Comparison of ENCODE assay signal across 14 mouse cellular contexts in the genomic region with DNA sequence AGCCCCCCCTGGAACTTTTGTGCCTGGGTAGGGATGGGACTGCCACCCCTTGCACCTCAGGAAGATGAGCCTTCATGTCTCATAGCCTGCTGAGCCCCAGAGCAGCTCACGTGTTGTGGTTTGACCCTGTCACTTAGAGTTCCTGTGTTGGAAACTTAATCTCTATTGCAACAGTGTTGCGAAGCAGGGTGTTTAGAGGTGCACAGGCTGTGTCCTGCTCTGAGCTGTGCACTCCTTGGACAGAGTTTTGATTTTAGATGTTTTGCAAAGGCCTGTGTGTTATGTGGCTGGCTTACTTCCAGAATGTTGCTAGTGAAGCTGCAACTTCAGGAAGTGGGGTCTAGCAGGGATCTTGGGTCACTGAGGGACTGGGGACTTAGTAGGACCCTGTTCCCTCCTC. TPM values are rescaled to one million over a fixed set of nuclear protein-coding genes. Genes with fewer than 3 reads are reported as not detected.
A peak's percentile ranks its signal among the peaks of the same experiment; 100 is the strongest.
DNase-seq lines count a peak whose midpoint lies in the region; ATAC-seq lines count a peak whose summit lies in the region.
"Had no signal": no experiment of that assay in that cellular context is flagged by ENCODE, and none has a peak within 500 bp of the region (broad histone marks: within the 10 kb centered on the region; RNA-seq: fewer than 3 reads in every experiment).

No protein-coding gene starts in this region.

- no peak overlapping the region for H3K9ac ChIP-seq in lung, embryonic 15.5 days
- H3K9ac ChIP-seq: forebrain, embryonic 15.5 days; liver, embryonic 15.5 days; neural tube, embryonic 13.5 days had no signal

- peaks cover 13% of the 10 kb centered on the region for H3K4me1 ChIP-seq in lung, embryonic 15.5 days
- peaks cover 17% of the 10 kb centered on the region for H3K4me1 ChIP-seq in limb, embryonic 10.5 days

- no peak for ATAC-seq in lung, embryonic 15.5 days (ENCODE audit: borderline replicate concordance, extremely low read depth, low FRiP score, low TSS enrichment)
- peak; percentile 71 for ATAC-seq in activated CD4-positive, CD25-positive, alpha-beta regulatory T cell, adult 4 months
- peak; percentile 70 for ATAC-seq in megakaryocyte progenitor cell, adult 5-6 weeks (replicated peaks; ENCODE audit: poor library complexity)
- ATAC-seq: forebrain, embryonic 15.5 days had no signal

- WGBS in lung, embryonic 15.5 days = 39% methylated on average over 2 of the region's 2 CpGs
- WGBS in limb, embryonic 10.5 days = 47% methylated on average over 2 of the region's 2 CpGs

- DNase-seq in lung, postnatal 4 days = no peak
- peak; percentile 58 for DNase-seq in thymus, postnatal 25 days
- DNase-seq in limb, embryonic 10.5 days (ENCODE audit: low spot score) = no peak
- no peak for DNase-seq in left cerebral cortex, postnatal 36 days (ENCODE audit: low spot score in 2 of 2)
- no peak for DNase-seq in cerebellum, postnatal 14 days
- DNase-seq: layer of hippocampus, postnatal 36 days; right cerebral cortex, postnatal 4 days had no signal

- no peaks in the 10 kb centered on the region for H3K27me3 ChIP-seq in lung, embryonic 15.5 days
- no peaks in the 10 kb centered on the region for H3K27me3 ChIP-seq in limb, embryonic 10.5 days (ENCODE audit: low read depth, poor library complexity, severe bottlenecking)
- H3K27me3 ChIP-seq: forebrain, embryonic 15.5 days; neural tube, embryonic 13.5 days had no signal

- H3K9me3 ChIP-seq in lung, embryonic 15.5 days = no peaks in the 10 kb centered on the region
- H3K9me3 ChIP-seq in limb, embryonic 10.5 days (replicated peaks) = no peaks in the 10 kb centered on the region
- H3K9me3 ChIP-seq: forebrain, embryonic 15.5 days; liver, embryonic 15.5 days; neural tube, embryonic 13.5 days had no signal

- no peak overlapping the region for H3K4me3 ChIP-seq in lung, embryonic 15.5 days
- H3K4me3 ChIP-seq in limb, embryonic 10.5 days = no peak overlapping the region
- H3K4me3 ChIP-seq: forebrain, embryonic 15.5 days; liver, embryonic 15.5 days; neural tube, embryonic 13.5 days had no signal

- intact Hi-C loops in left cerebral cortex, postnatal 36 days (cut with DNase I) = no loop called here

- no peaks in the 10 kb centered on the region for H3K36me3 ChIP-seq in lung, embryonic 15.5 days
- H3K36me3 ChIP-seq in limb, embryonic 10.5 days = no peaks in the 10 kb centered on the region
- H3K36me3 ChIP-seq: forebrain, embryonic 15.5 days; liver, embryonic 15.5 days; neural tube, embryonic 13.5 days had no signal

- 0 out of 2 replicates have a peak overlapping the region, but pooled peaks have one; percentile 5 for H3K27ac ChIP-seq in lung, embryonic 15.5 days
- no peak overlapping the region for H3K27ac ChIP-seq in limb, embryonic 10.5 days
- H3K27ac ChIP-seq: forebrain, embryonic 15.5 days; liver, embryonic 15.5 days; neural tube, embryonic 13.5 days had no signal

- no peak overlapping the region for H3K4me2 ChIP-seq in lung, embryonic 15.5 days
- H3K4me2 ChIP-seq: forebrain, embryonic 15.5 days; heart, embryonic 11.5 days; liver, embryonic 15.5 days; neural tube, embryonic 13.5 days had no signal

RNA-seq across cellular contexts. Expression of a gene that starts 4.1 kb away (rescaled TPM):
- 30.9 and 39.5 TPM in 2 replicates for polyA plus RNA-seq in lung, embryonic 15.5 days (2015; fragmentation: Nextera tagmentation; extraction: Ambion mirVana)
- polyA plus RNA-seq in activated CD4-positive, CD25-positive, alpha-beta regulatory T cell, adult 4 months (2017; shearing (Covaris generic)) = 10 to 100 TPM; 23.8 to 33.8 TPM
- total RNA-seq in megakaryocyte progenitor cell, adult 5-6 weeks (2015) = 13.3 and 19.2 TPM in 2 replicates
- total RNA-seq in megakaryocyte progenitor cell, adult 5-6 weeks (2017) = 42.5 and 66.7 TPM in 2 replicates
- 33.8 and 45.4 TPM in 2 replicates for polyA plus RNA-seq in limb, embryonic 10.5 days (2016; fragmentation: Nextera tagmentation; extraction: Ambion mirVana)
- 100 to 1,000 TPM; 103 to 130 TPM for total RNA-seq in left cerebral cortex, postnatal 36 days (2021)
